Comparison of ENCODE assay signal across 13 mouse cellular contexts in genomic region chr13:31408439-31409122, GRCm38 (mm10).
DNase-seq lines count a peak whose midpoint lies in the region; ATAC-seq and TF ChIP-seq lines count a peak whose summit lies in the region.
"Had no signal": no experiment of that assay in that cellular context is flagged by ENCODE, and none has a peak within 500 bp of the region (broad histone marks: within the 10 kb centered on the region; RNA-seq: fewer than 3 reads in every experiment).

No protein-coding gene starts in this region.

- peaks cover 8% of the 10 kb centered on the region for H3K4me1 ChIP-seq in lung, embryonic 16.5 days (replicated peaks; ENCODE audit: control insufficient read depth, insufficient read depth, low read length)
- no peaks in the 10 kb centered on the region for H3K4me1 ChIP-seq in forebrain, embryonic 12.5 days
- 0 out of 2 replicates have a peak, but pooled peaks cover 11% of the 10 kb centered on the region for H3K4me1 ChIP-seq in hindbrain, embryonic 15.5 days (replicated peaks)
- no peaks in the 10 kb centered on the region for H3K4me1 ChIP-seq in midbrain, postnatal 0 days (ENCODE audit: insufficient read depth, low read length)

- no peaks in the 10 kb centered on the region for H3K9me3 ChIP-seq in lung, embryonic 16.5 days (ENCODE audit: control insufficient read depth, low read length)
- H3K9me3 ChIP-seq in forebrain, embryonic 12.5 days = no peaks in the 10 kb centered on the region
- H3K9me3 ChIP-seq in hindbrain, embryonic 15.5 days = no peaks in the 10 kb centered on the region
- H3K9me3 ChIP-seq in midbrain, postnatal 0 days (ENCODE audit: low read length) = no peaks in the 10 kb centered on the region
- H3K9me3 ChIP-seq: embryonic facial prominence, embryonic 15.5 days had no signal

- no peak for ATAC-seq in lung, embryonic 16.5 days (ENCODE audit: low read depth)
- peak; percentile 76 for ATAC-seq in forebrain, embryonic 12.5 days (ENCODE audit: low FRiP score)
- peak; percentile 95 for ATAC-seq in hindbrain, embryonic 15.5 days (ENCODE audit: low FRiP score, low read depth)
- ATAC-seq in midbrain, postnatal 0 days (ENCODE audit: low FRiP score) = peak; percentile 95

- no peak for TF ChIP-seq CTCF in midbrain, postnatal 0 days (IDR thresholded peaks at IDR 0.05)

- no peak for DNase-seq in lung, adult 18-20 months
- DNase-seq in midbrain, postnatal 0 days (ENCODE audit: low spot score) = peak; percentile 91
- DNase-seq in gastrocnemius, postnatal 10 days = no peak
- DNase-seq in adrenal gland, postnatal 10 days = no peak
- no peak for DNase-seq in liver
- DNase-seq: gastrocnemius, postnatal 36 days; heart, postnatal 4 days; lung, postnatal 36 days had no signal

- peak overlapping the region; percentile 28; the same call in 1 of the 2 replicates for H3K4me2 ChIP-seq in lung, embryonic 16.5 days (ENCODE audit: low read depth, low read length)
- H3K4me2 ChIP-seq in forebrain, embryonic 12.5 days = no peak overlapping the region
- peak overlapping the region; percentile 44 for H3K4me2 ChIP-seq in hindbrain, embryonic 15.5 days
- H3K4me2 ChIP-seq in midbrain, postnatal 0 days (ENCODE audit: low read depth, low read length, poor library complexity, severe bottlenecking) = peak overlapping the region; percentile 12; the same call in 1 of the 2 replicates
- H3K4me2 ChIP-seq: embryonic facial prominence, embryonic 15.5 days had no signal

- no peak overlapping the region for H3K9ac ChIP-seq in lung, embryonic 16.5 days (ENCODE audit: low read length)
- H3K9ac ChIP-seq in forebrain, embryonic 12.5 days = no peak overlapping the region
- H3K9ac ChIP-seq in hindbrain, embryonic 15.5 days = no peak overlapping the region
- H3K9ac ChIP-seq in midbrain, postnatal 0 days (replicated peaks; ENCODE audit: low read length, poor library complexity, severe bottlenecking) = no peak overlapping the region
- H3K9ac ChIP-seq: embryonic facial prominence, embryonic 15.5 days had no signal

- no peaks in the 10 kb centered on the region for H3K27me3 ChIP-seq in lung, embryonic 16.5 days (ENCODE audit: control insufficient read depth, insufficient read depth, low read depth, low read length)
- no peaks in the 10 kb centered on the region for H3K27me3 ChIP-seq in forebrain, embryonic 12.5 days
- H3K27me3 ChIP-seq in hindbrain, embryonic 15.5 days = no peaks in the 10 kb centered on the region
- no peaks in the 10 kb centered on the region for H3K27me3 ChIP-seq in midbrain, postnatal 0 days (ENCODE audit: insufficient read depth, low read length)
- H3K27me3 ChIP-seq: embryonic facial prominence, embryonic 15.5 days had no signal

- WGBS in lung, embryonic 16.5 days = 37% methylated on average over 10 of the region's 10 CpGs
- 52% methylated on average over 10 of the region's 10 CpGs for WGBS in forebrain, embryonic 12.5 days
- 17% methylated on average over 10 of the region's 10 CpGs for WGBS in hindbrain, embryonic 15.5 days
- 23% methylated on average over 10 of the region's 10 CpGs for WGBS in midbrain, postnatal 0 days

- H3K27ac ChIP-seq in lung, embryonic 16.5 days (ENCODE audit: low read length) = no peak overlapping the region
- no peak overlapping the region for H3K27ac ChIP-seq in forebrain, embryonic 12.5 days
- no peak overlapping the region for H3K27ac ChIP-seq in hindbrain, embryonic 15.5 days (replicated peaks)
- no peak overlapping the region for H3K27ac ChIP-seq in midbrain, postnatal 0 days (ENCODE audit: low read depth, low read length)
- H3K27ac ChIP-seq: embryonic facial prominence, embryonic 15.5 days; left cerebral cortex, adult 2 months had no signal

- no peak overlapping the region for H3K4me3 ChIP-seq in lung, embryonic 16.5 days (ENCODE audit: low read length)
- H3K4me3 ChIP-seq in forebrain, embryonic 12.5 days (replicated peaks) = no peak overlapping the region
- peak overlapping the region; percentile 11; the same call in 1 of the 2 replicates for H3K4me3 ChIP-seq in hindbrain, embryonic 15.5 days
- H3K4me3 ChIP-seq in midbrain, postnatal 0 days (ENCODE audit: low read depth, low read length) = peak overlapping the region; percentile 8; the same call in 1 of the 2 replicates
- H3K4me3 ChIP-seq: embryonic facial prominence, embryonic 15.5 days; left cerebral cortex, adult 2 months had no signal

- H3K36me3 ChIP-seq in lung, embryonic 16.5 days (ENCODE audit: control insufficient read depth, insufficient read depth, low read length) = no peaks in the 10 kb centered on the region
- no peaks in the 10 kb centered on the region for H3K36me3 ChIP-seq in forebrain, embryonic 12.5 days (replicated peaks)
- no peaks in the 10 kb centered on the region for H3K36me3 ChIP-seq in hindbrain, embryonic 15.5 days
- no peaks in the 10 kb centered on the region for H3K36me3 ChIP-seq in midbrain, postnatal 0 days (ENCODE audit: insufficient read depth, low read length)
- H3K36me3 ChIP-seq: embryonic facial prominence, embryonic 15.5 days had no signal

Comparison
In these comparisons a context has a peak if more than half of its experiments do, and no peak if none do; other contexts are left out.
1. H3K4me3 ChIP-seq: peak in hindbrain, embryonic 15.5 days (single experiment) and midbrain, postnatal 0 days (single experiment); none in lung, embryonic 16.5 days (single experiment) and forebrain, embryonic 12.5 days (single experiment).